Mouse (Mus musculus) limb, embryonic 13.5 days (tissue): ENCODE data around the gene Tnfrsf9. TPM values are rescaled to one million over a fixed set of nuclear protein-coding genes. Genes with fewer than 3 reads are reported as not detected.

Experiments used
- ATAC-seq: fragments of 200-750 bp; cut with Nextera tagmentation; 2 replicates; pipeline ENCODE4 v1.8.0; 2017; ENCODE audit warnings: low read depth, moderate number of reproducible peaks, moderate TSS enrichment; ENCODE audit not compliant: low FRiP score
- H3K27ac ChIP-seq: fragments of 300-500 bp; sonication (generic); 2 replicates; pipeline ENCODE4 v1.5.1; 2015; ENCODE audit warnings: inconsistent platforms, mild to moderate bottlenecking, moderate library complexity
- H3K27me3 ChIP-seq: fragments of 300-500 bp; sonication (generic); 2 replicates; pipeline ENCODE4 v1.6.1; 2015; ENCODE audit warnings: mild to moderate bottlenecking, inconsistent platforms
- H3K36me3 ChIP-seq: fragments of 300-500 bp; sonication (generic); 2 replicates; pipeline ENCODE4 v1.6.1; 2015; ENCODE audit warnings: inconsistent platforms, mild to moderate bottlenecking, moderate library complexity
- H3K4me1 ChIP-seq: fragments of 300-500 bp; sonication (generic); 2 replicates; pipeline ENCODE4 v1.6.1; 2015; ENCODE audit warnings: inconsistent platforms
- H3K4me2 ChIP-seq: fragments of 300-500 bp; sonication (generic); replicated peaks from 2 replicates; pipeline ENCODE4 v1.6.1; 2015; ENCODE audit warnings: inconsistent platforms, mild to moderate bottlenecking, moderate library complexity
- H3K4me3 ChIP-seq: fragments of 300-500 bp; sonication (generic); 2 replicates; pipeline ENCODE4 v1.5.1; 2015; ENCODE audit warnings: moderate library complexity, mild to moderate bottlenecking, inconsistent platforms
- H3K9ac ChIP-seq: fragments of 300-500 bp; sonication (generic); 2 replicates; pipeline ENCODE4 v1.6.1; 2015; ENCODE audit warnings: mild to moderate bottlenecking, inconsistent platforms
- H3K9me3 ChIP-seq: fragments of 300-500 bp; sonication (generic); 2 replicates; pipeline ENCODE4 v1.6.1; 2016; ENCODE audit warnings: inconsistent platforms
- WGBS: fragments of 180-500 bp; shearing (Covaris S2); methylation state at CpG from one replicate; pipeline ENCODE4 v1.1.7; 2015; 5-methylcytosine and 5-hydroxymethylcytosine counted together
- polyA plus RNA-seq: library from polyadenylated mRNA; unstranded; fragments of >200 nt; fragmentation: Nextera tagmentation; extraction: Ambion mirVana; gene quantifications from 2 replicates; pipeline ENCODE4 v1.2.1, GENCODE M21; 2015

Gene Tnfrsf9
- polyA plus RNA-seq, 1 experiment from 2014 or later: 0.51 TPM

DNA sequence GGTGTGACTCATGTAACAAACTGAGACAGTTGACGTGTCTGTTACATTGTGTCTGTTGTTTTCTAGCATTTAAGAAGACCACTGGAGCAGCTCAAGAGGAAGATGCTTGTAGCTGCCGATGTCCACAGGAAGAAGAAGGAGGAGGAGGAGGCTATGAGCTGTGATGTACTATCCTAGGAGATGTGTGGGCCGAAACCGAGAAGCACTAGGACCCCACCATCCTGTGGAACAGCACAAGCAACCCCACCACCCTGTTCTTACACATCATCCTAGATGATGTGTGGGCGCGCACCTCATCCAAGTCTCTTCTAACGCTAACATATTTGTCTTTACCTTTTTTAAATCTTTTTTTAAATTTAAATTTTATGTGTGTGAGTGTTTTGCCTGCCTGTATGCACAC, 30.3 kb downstream of the Tnfrsf9 start:
- Histone ChIP-seq H3K27ac (no peak overlapping the region), H3K27me3 (no peaks in the 10 kb centered on the region), H3K36me3 (no peaks in the 10 kb centered on the region), H3K4me3 (no peak overlapping the region), H3K9me3 (no peaks in the 10 kb centered on the region), H3K4me1 (no peaks in the 10 kb centered on the region), H3K4me2 (no peak overlapping the region), H3K9ac (no peak overlapping the region)
- ATAC-seq: no peak
- WGBS: 93% methylated on average over 7 of the region's 7 CpGs

- no peak for ATAC-seq
- Histone ChIP-seq H3K4me1 (no peaks in the 10 kb centered on the region), H3K27me3 (no peaks in the 10 kb centered on the region), H3K36me3 (no peaks in the 10 kb centered on the region), H3K27ac (no peak overlapping the region), H3K4me3 (no peak overlapping the region), H3K9ac (no peak overlapping the region), H3K4me2 (no peak overlapping the region), H3K9me3 (no peaks in the 10 kb centered on the region)
- 83% methylated on average over 10 of the region's 10 CpGs for WGBS
Observed at GRCm38 (mm10) chr4:150950972-150951371, 36.6 kb downstream of the Tnfrsf9 start.

DNA sequence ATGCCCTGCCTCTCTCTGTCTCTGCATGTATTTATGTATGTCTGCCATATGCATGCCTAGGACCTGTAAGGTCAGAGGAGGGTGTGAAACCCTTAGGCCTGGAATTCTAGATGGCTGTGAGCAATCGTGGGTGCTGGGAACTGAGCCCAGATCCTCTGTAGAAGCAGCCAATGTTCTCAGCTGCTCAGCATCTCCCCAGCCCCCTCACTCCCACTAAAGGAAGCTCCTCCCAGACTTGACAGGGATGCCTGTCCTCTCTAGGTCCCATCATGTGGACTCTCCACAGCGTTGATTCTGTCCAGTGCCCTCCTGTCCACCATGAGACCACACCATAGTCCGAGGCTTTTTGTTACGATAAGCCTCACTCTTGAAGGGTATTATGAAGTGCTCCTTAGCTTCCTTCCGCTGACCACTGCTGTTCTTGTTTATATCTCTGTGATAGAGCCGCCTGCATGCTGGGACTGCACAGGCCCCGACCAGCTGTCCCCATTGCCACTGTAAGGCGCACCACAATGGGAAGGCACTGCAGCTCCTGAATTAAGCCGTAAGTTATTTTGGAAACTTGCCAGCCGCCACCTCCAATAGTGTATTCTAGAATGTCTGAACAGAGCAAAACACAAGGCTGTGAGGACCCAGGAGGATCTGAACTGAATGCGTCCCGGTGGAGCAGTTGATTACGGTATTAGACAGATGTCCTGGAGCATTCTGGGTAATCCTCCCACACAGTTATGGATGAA, 42.2 kb downstream of the Tnfrsf9 start:
- H3K36me3 ChIP-seq: no peaks in the 10 kb centered on the region
- peak; percentile 57 for ATAC-seq

GRCm38 (mm10) chr4:150957106-150957458, 42.7 kb downstream of the Tnfrsf9 start:
- 56% methylated on average over 1 of the region's 1 CpGs for WGBS
- peak; percentile 69 for ATAC-seq
- no peaks in the 10 kb centered on the region for H3K27me3 ChIP-seq

More for the DNA sequence above, 42.2 kb downstream of the Tnfrsf9 start:
- no peak overlapping the region for H3K4me2 ChIP-seq
- H3K4me1 ChIP-seq: 0 out of 2 replicates have a peak, but pooled peaks cover 4% of the 10 kb centered on the region
- H3K27me3 ChIP-seq: no peaks in the 10 kb centered on the region
- 78% methylated on average over 13 of the region's 13 CpGs for WGBS
- no peak overlapping the region for H3K9ac ChIP-seq
- no peak overlapping the region for H3K27ac ChIP-seq
- no peaks in the 10 kb centered on the region for H3K9me3 ChIP-seq
- no peak overlapping the region for H3K4me3 ChIP-seq

GRCm38 (mm10) chr4:150958536-150958935, 44.2 kb downstream of the Tnfrsf9 start:
- Histone ChIP-seq H3K36me3 (no peaks in the 10 kb centered on the region), H3K4me1 (0 out of 2 replicates have a peak, but pooled peaks cover 4% of the 10 kb centered on the region), H3K27me3 (no peaks in the 10 kb centered on the region), H3K9ac (no peak overlapping the region), H3K4me2 (no peak overlapping the region), H3K9me3 (no peaks in the 10 kb centered on the region), H3K27ac (no peak overlapping the region), H3K4me3 (no peak overlapping the region)
- WGBS: 89% methylated on average over 7 of the region's 7 CpGs
- no peak for ATAC-seq

More at GRCm38 (mm10) chr4:150957106-150957458, 42.7 kb downstream of the Tnfrsf9 start:
- no peaks in the 10 kb centered on the region for H3K36me3 ChIP-seq
- H3K4me1 ChIP-seq: 0 out of 2 replicates have a peak, but pooled peaks cover 4% of the 10 kb centered on the region
- H3K4me2 ChIP-seq: no peak overlapping the region
- H3K9me3 ChIP-seq: no peaks in the 10 kb centered on the region
- no peak overlapping the region for H3K4me3 ChIP-seq
- H3K9ac ChIP-seq: no peak overlapping the region
- no peak overlapping the region for H3K27ac ChIP-seq

- no peak overlapping the region for H3K9ac ChIP-seq
- no peak overlapping the region for H3K4me2 ChIP-seq
- no peaks in the 10 kb centered on the region for H3K9me3 ChIP-seq
- ATAC-seq: no peak
- H3K4me3 ChIP-seq: no peak overlapping the region
- H3K4me1 ChIP-seq: 0 out of 2 replicates have a peak, but pooled peaks cover 5% of the 10 kb centered on the region
- WGBS: 62% methylated on average over 6 of the region's 6 CpGs
- no peaks in the 10 kb centered on the region for H3K36me3 ChIP-seq
- no peak overlapping the region for H3K27ac ChIP-seq
- H3K27me3 ChIP-seq: 0 out of 2 replicates have a peak, but pooled peaks cover 5% of the 10 kb centered on the region
Observed at GRCm38 (mm10) chr4:150962231-150962630, 47.9 kb downstream of the Tnfrsf9 start.

- H3K36me3 ChIP-seq: no peaks in the 10 kb centered on the region
- 0 out of 2 replicates have a peak, but pooled peaks cover 5% of the 10 kb centered on the region for H3K27me3 ChIP-seq
- no peaks in the 10 kb centered on the region for H3K9me3 ChIP-seq
- 0 out of 2 replicates have a peak, but pooled peaks cover 5% of the 10 kb centered on the region for H3K4me1 ChIP-seq
- H3K4me3 ChIP-seq: no peak overlapping the region
- H3K4me2 ChIP-seq: no peak overlapping the region
- ATAC-seq: no peak
- H3K9ac ChIP-seq: no peak overlapping the region
- no peak overlapping the region for H3K27ac ChIP-seq
- 73% methylated on average over 2 of the region's 2 CpGs for WGBS
Observed at GRCm38 (mm10) chr4:150963711-150964110, 49.3 kb downstream of the Tnfrsf9 start.

- peak; percentile 40; the same call in 1 of the 2 replicates for ATAC-seq
- Histone ChIP-seq H3K9me3 (no peaks in the 10 kb centered on the region), H3K9ac (no peak overlapping the region), H3K36me3 (no peaks in the 10 kb centered on the region), H3K4me3 (peak overlapping the region; percentile 17), H3K4me1 (0 out of 2 replicates have a peak, but pooled peaks cover 5% of the 10 kb centered on the region), H3K4me2 (peak overlapping the region; percentile 54), H3K27ac (no peak overlapping the region), H3K27me3 (0 out of 2 replicates have a peak, but pooled peaks cover 5% of the 10 kb centered on the region)
- 13% methylated on average over 25 of the region's 25 CpGs for WGBS
Observed at GRCm38 (mm10) chr4:150964635-150965554, 50.5 kb downstream of the Tnfrsf9 start.

DNA sequence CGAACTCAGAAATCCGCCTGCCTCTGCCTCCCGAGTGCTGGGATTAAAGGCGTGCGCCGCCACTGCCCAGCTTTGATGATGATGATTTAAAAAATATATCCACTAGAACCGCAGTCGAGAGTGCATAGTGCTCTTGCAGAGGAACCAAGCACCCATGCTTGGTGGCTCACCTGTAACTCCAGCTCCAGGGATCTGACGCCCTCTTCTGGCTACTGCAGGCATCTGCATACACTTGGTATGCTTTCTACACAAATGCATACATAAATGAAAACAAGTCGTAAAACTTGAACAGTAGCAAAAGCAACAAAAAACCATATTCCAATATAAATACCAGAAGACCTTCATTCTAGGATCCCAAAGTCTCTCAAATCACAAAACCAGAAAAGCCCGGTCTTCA, 51.2 kb downstream of the Tnfrsf9 start:
- no peak for ATAC-seq
- 67% methylated on average over 11 of the region's 11 CpGs for WGBS
- H3K9ac ChIP-seq: no peak overlapping the region

DNA sequence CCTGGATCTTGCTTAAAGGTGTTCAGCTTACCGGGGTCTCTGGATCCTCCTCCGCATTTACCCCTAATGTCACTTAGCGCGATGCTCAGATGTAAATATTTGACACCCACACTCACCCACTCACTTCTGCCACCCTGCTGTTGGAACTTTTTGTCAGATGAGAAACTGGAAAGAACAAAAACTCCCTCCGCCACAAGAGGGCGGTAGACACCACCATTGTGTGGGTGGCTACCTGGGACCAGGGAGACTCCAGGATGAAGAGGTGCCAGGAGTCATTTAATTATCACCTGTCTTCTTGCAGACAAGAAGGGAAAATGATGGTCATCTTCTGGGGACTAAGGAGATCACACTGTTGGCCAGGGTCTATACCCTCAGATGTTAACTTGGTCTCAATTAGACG, 52.2 kb downstream of the Tnfrsf9 start:
- Histone ChIP-seq H3K4me3 (no peak overlapping the region), H3K27ac (no peak overlapping the region), H3K4me2 (no peak overlapping the region), H3K9me3 (no peaks in the 10 kb centered on the region), H3K36me3 (no peaks in the 10 kb centered on the region), H3K4me1 (0 out of 2 replicates have a peak, but pooled peaks cover 5% of the 10 kb centered on the region), H3K27me3 (0 out of 2 replicates have a peak, but pooled peaks cover 5% of the 10 kb centered on the region), H3K9ac (no peak overlapping the region)
- 17% methylated on average over 7 of the region's 7 CpGs for WGBS
- no peak for ATAC-seq

More for the DNA sequence above, 51.2 kb downstream of the Tnfrsf9 start:
- no peak overlapping the region for H3K4me2 ChIP-seq
- no peak overlapping the region for H3K4me3 ChIP-seq
- 0 out of 2 replicates have a peak, but pooled peaks cover 5% of the 10 kb centered on the region for H3K27me3 ChIP-seq
- H3K36me3 ChIP-seq: no peaks in the 10 kb centered on the region
- no peak overlapping the region for H3K27ac ChIP-seq
- 0 out of 2 replicates have a peak, but pooled peaks cover 5% of the 10 kb centered on the region for H3K4me1 ChIP-seq
- no peaks in the 10 kb centered on the region for H3K9me3 ChIP-seq

GRCm38 (mm10) chr4:150968956-150969355, 54.6 kb downstream of the Tnfrsf9 start:
- H3K36me3 ChIP-seq: no peaks in the 10 kb centered on the region
- 0 out of 2 replicates have a peak, but pooled peaks cover 1% of the 10 kb centered on the region for H3K27me3 ChIP-seq
- H3K4me1 ChIP-seq: 0 out of 2 replicates have a peak, but pooled peaks cover 5% of the 10 kb centered on the region
- no peak overlapping the region for H3K9ac ChIP-seq
- no peaks in the 10 kb centered on the region for H3K9me3 ChIP-seq
- no peak overlapping the region for H3K4me2 ChIP-seq
- ATAC-seq: no peak
- 88% methylated on average over 8 of the region's 8 CpGs for WGBS
- no peak overlapping the region for H3K27ac ChIP-seq
- H3K4me3 ChIP-seq: no peak overlapping the region

- H3K27ac ChIP-seq: no peak overlapping the region
- no peak overlapping the region for H3K4me3 ChIP-seq
- H3K4me1 ChIP-seq: no peaks in the 10 kb centered on the region
- no peaks in the 10 kb centered on the region for H3K36me3 ChIP-seq
- H3K27me3 ChIP-seq: no peaks in the 10 kb centered on the region
- no peak overlapping the region for H3K4me2 ChIP-seq
- no peak for ATAC-seq
- no peak overlapping the region for H3K9ac ChIP-seq
- 81% methylated on average over 8 of the region's 8 CpGs for WGBS
- no peaks in the 10 kb centered on the region for H3K9me3 ChIP-seq
Observed at GRCm38 (mm10) chr4:150973264-150973663, 58.9 kb downstream of the Tnfrsf9 start.
